Mouse (Mus musculus) kidney, embryonic 16.5 days (tissue): Measurements from ENCODE around the gene Cnbp. TPM values are rescaled to one million over a fixed set of nuclear protein-coding genes. Genes with fewer than 3 reads are reported as not detected.
A peak's percentile ranks its signal among the peaks of the same experiment; 100 is the strongest.

Experiments used
- ATAC-seq: fragments of 200-750 bp; cut with Nextera tagmentation; 2 replicates; pipeline ENCODE4 v1.8.0; 2017; ENCODE audit warnings: moderate TSS enrichment; ENCODE audit not compliant: low FRiP score, low TSS enrichment
- H3K27ac ChIP-seq: fragments of 300-500 bp; sonication (generic); 2 replicates; pipeline ENCODE4 v1.5.1; 2014; ENCODE audit warnings: low read length
- H3K27me3 ChIP-seq: fragments of 300-500 bp; sonication (generic); 2 replicates; pipeline ENCODE4 v1.6.1; 2014; ENCODE audit warnings: low read length, control low read depth, mixed read lengths; ENCODE audit not compliant: insufficient read depth
- H3K36me3 ChIP-seq: fragments of 300-500 bp; sonication (generic); 2 replicates; pipeline ENCODE4 v1.6.1; 2014; ENCODE audit warnings: low read length, control low read depth, mixed read lengths; ENCODE audit not compliant: insufficient read depth
- H3K4me1 ChIP-seq: fragments of 300-500 bp; sonication (generic); 2 replicates; pipeline ENCODE4 v1.6.1; 2014; ENCODE audit warnings: low read length, control low read depth, mixed read lengths; ENCODE audit not compliant: insufficient read depth
- H3K4me2 ChIP-seq: fragments of 300-500 bp; sonication (generic); replicated peaks from 2 replicates; pipeline ENCODE4 v1.6.1; 2014; ENCODE audit warnings: low read depth, low read length
- H3K4me3 ChIP-seq: fragments of 300-500 bp; sonication (generic); 2 replicates; pipeline ENCODE4 v1.5.1; 2014; ENCODE audit warnings: mild to moderate bottlenecking, low read length
- H3K9ac ChIP-seq: fragments of 300-500 bp; sonication (generic); replicated peaks from 2 replicates; pipeline ENCODE4 v1.6.1; 2014; ENCODE audit warnings: low read length
- H3K9me3 ChIP-seq: fragments of 300-500 bp; sonication (generic); 2 replicates; pipeline ENCODE4 v1.6.1; 2016; ENCODE audit warnings: low read length, control low read depth
- WGBS: fragments of 180-500 bp; shearing (Covaris S2); extraction: QIAGEN DNeasy Blood & Tissue Kit; methylation state at CpG from one replicate; pipeline ENCODE4 v1.1.7; 2014; 5-methylcytosine and 5-hydroxymethylcytosine counted together
- polyA plus RNA-seq: library from polyadenylated mRNA; unstranded; fragments of >200 nt; fragmentation: Nextera tagmentation; extraction: Ambion mirVana; gene quantifications from 2 replicates; pipeline ENCODE4 v1.2.1, GENCODE M21; 2015

Gene Cnbp
- polyA plus RNA-seq, 1 experiment from 2014 or later, result 1,064 TPM

GRCm38 (mm10) chr6:87876068-87876643, 25.2 kb upstream of the Cnbp start:
- H3K4me1 ChIP-seq, result no peaks in the 10 kb centered on the region
- no peak overlapping the region for H3K4me3 ChIP-seq
- ATAC-seq, result peak; percentile 42; the same call in 1 of the 2 replicates
- no peaks in the 10 kb centered on the region for H3K36me3 ChIP-seq
- H3K4me2 ChIP-seq, result no peak overlapping the region
- H3K9me3 ChIP-seq, result no peaks in the 10 kb centered on the region
- no peak overlapping the region for H3K9ac ChIP-seq
- H3K27ac ChIP-seq, result no peak overlapping the region
- no peaks in the 10 kb centered on the region for H3K27me3 ChIP-seq
- WGBS, result 65% methylated on average over 13 of the region's 13 CpGs

- Histone ChIP-seq H3K27ac (no peak overlapping the region), H3K4me2 (no peak overlapping the region), H3K4me1 (no peaks in the 10 kb centered on the region), H3K27me3 (no peaks in the 10 kb centered on the region), H3K4me3 (no peak overlapping the region), H3K9me3 (no peaks in the 10 kb centered on the region), H3K36me3 (no peaks in the 10 kb centered on the region), H3K9ac (no peak overlapping the region)
- WGBS, result 77% methylated on average over 7 of the region's 7 CpGs
- ATAC-seq, result no peak
These were observed 24.7 kb upstream of the Cnbp start for GRCm38 (mm10) chr6:87875562-87875961.

- Histone ChIP-seq H3K27ac (no peak overlapping the region), H3K4me3 (no peak overlapping the region), H3K4me1 (no peaks in the 10 kb centered on the region), H3K27me3 (no peaks in the 10 kb centered on the region), H3K36me3 (no peaks in the 10 kb centered on the region), H3K4me2 (no peak overlapping the region), H3K9me3 (no peaks in the 10 kb centered on the region), H3K9ac (no peak overlapping the region)
- 75% methylated on average over 1 of the region's 1 CpGs for WGBS
- ATAC-seq, result no peak
These were observed 24.2 kb upstream of the Cnbp start for GRCm38 (mm10) chr6:87875083-87875482.

- Histone ChIP-seq H3K4me2 (no peak overlapping the region), H3K27ac (no peak overlapping the region), H3K9me3 (no peaks in the 10 kb centered on the region), H3K4me1 (no peaks in the 10 kb centered on the region), H3K36me3 (no peaks in the 10 kb centered on the region), H3K9ac (no peak overlapping the region), H3K4me3 (no peak overlapping the region), H3K27me3 (no peaks in the 10 kb centered on the region)
- WGBS, result 80% methylated on average over 2 of the region's 2 CpGs
- ATAC-seq, result no peak
These were observed 23.1 kb upstream of the Cnbp start for GRCm38 (mm10) chr6:87873963-87874362.

- H3K36me3 ChIP-seq, result no peaks in the 10 kb centered on the region
- H3K4me1 ChIP-seq, result no peaks in the 10 kb centered on the region
- H3K27me3 ChIP-seq, result no peaks in the 10 kb centered on the region
- H3K9me3 ChIP-seq, result no peaks in the 10 kb centered on the region
- no peak overlapping the region for H3K9ac ChIP-seq
- 43% methylated on average over 1 of the region's 1 CpGs for WGBS
- H3K27ac ChIP-seq, result no peak overlapping the region
- H3K4me3 ChIP-seq, result no peak overlapping the region
- no peak for ATAC-seq
- no peak overlapping the region for H3K4me2 ChIP-seq
These were observed 22.2 kb upstream of the Cnbp start for GRCm38 (mm10) chr6:87873104-87873503.

DNA sequence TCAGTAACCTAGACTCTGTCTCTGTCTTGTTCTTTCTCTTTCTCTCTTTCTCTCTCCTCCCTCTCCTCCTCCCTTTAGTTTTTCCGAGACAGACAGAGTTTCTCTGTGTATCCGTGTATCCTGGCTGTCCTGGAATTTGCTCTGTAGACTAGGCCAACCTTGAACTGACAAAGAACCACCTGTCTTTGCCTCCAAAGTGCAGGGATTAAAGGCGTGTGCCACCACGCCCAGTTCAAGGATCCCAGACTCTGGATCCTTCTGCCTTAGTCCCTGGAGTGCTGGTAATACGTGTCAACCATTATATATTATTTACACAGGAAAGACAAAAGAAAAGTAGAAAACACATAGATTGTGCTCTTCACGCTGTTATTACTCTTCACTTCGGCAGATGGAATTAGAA, 20.3 kb upstream of the Cnbp start:
- H3K36me3 ChIP-seq, result no peaks in the 10 kb centered on the region
- H3K27me3 ChIP-seq, result no peaks in the 10 kb centered on the region
- H3K27ac ChIP-seq, result no peak overlapping the region
- H3K9me3 ChIP-seq, result no peaks in the 10 kb centered on the region
- no peak overlapping the region for H3K4me2 ChIP-seq
- WGBS, result 88% methylated on average over 7 of the region's 7 CpGs
- H3K4me3 ChIP-seq, result no peak overlapping the region
- ATAC-seq, result no peak
- no peak overlapping the region for H3K9ac ChIP-seq
- H3K4me1 ChIP-seq, result no peaks in the 10 kb centered on the region

DNA sequence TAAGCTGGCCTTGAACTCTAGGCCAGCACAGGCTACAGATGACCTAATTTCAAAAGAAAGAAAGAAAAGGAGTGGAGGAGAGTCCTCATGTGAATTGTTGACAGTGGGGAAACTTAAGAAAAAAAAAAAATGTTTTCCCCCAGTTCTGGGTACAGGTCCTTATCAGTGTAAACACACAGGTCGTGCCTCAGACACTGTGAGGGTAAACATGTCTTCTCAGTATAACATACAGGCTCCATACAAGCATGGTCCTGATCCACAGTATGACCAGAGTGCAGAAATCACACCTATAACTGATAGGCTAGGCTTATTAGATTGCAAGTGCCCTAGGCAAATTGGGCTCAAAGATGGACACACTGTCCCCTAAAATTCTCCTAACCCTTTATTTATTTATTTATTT, 19.5 kb upstream of the Cnbp start:
- H3K4me3 ChIP-seq, result no peak overlapping the region
- no peaks in the 10 kb centered on the region for H3K9me3 ChIP-seq
- no peaks in the 10 kb centered on the region for H3K36me3 ChIP-seq
- H3K9ac ChIP-seq, result no peak overlapping the region
- 73% methylated on average over 1 of the region's 1 CpGs for WGBS
- no peak overlapping the region for H3K4me2 ChIP-seq
- no peaks in the 10 kb centered on the region for H3K4me1 ChIP-seq
- no peaks in the 10 kb centered on the region for H3K27me3 ChIP-seq
- no peak overlapping the region for H3K27ac ChIP-seq
- ATAC-seq, result no peak

DNA sequence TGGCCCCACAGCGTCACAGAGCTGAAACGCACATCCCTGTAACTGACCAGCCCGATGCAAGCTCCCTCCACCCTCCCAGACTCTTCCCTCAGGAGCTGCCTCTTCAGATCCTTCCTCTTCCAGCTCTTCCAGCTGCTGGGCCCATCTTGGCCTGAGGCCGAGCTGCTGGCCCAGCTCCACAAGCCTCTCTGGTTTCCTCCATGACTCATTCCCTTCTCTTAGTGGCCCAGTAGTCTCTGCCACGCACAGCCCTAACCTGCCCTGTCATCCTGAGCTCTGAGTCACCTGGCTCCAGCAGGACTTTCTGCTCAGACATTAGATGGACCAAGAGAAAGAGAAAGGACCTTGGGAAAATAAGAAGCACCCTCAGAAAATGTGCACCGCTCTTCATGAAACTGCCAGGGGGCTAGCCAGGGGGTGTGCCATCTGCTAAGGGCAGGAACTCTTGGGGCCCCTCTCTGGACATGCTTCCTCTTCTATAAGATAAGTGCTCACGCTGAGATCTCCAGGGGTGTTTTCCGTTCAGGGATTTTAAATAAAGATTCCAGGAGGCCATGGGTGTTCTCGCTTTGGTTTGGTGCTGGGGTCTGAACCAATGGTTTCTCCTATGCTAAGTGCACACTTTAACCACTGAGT, 18.1 kb upstream of the Cnbp start:
- no peak for ATAC-seq
- WGBS, result 75% methylated on average over 9 of the region's 9 CpGs
- H3K36me3 ChIP-seq, result no peaks in the 10 kb centered on the region
- H3K4me2 ChIP-seq, result no peak overlapping the region
- no peak overlapping the region for H3K9ac ChIP-seq
- no peaks in the 10 kb centered on the region for H3K4me1 ChIP-seq
- H3K27me3 ChIP-seq, result no peaks in the 10 kb centered on the region
- H3K4me3 ChIP-seq, result no peak overlapping the region
- no peak overlapping the region for H3K27ac ChIP-seq
- H3K9me3 ChIP-seq, result no peaks in the 10 kb centered on the region

DNA sequence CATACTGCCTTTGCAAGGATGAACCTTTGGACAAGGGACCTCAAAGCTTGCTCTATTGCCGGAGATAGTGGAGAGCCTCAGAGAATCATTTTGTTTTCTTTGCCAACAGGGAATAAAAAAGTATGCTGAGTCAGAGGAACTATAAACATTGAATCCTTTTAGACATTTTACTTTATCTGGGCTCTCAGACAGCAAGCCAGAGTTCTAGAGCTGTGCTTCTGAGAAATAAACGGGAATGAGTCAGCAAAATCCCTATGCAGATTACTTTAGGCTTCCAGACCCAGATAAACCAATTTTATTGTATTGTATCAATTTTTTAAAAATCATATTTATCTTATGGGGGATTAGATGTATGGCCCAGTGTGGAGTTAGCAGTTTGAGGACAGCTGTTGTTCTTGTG, 16.4 kb upstream of the Cnbp start:
- Histone ChIP-seq H3K36me3 (no peaks in the 10 kb centered on the region), H3K4me2 (no peak overlapping the region), H3K9ac (no peak overlapping the region), H3K27me3 (no peaks in the 10 kb centered on the region), H3K4me1 (no peaks in the 10 kb centered on the region), H3K4me3 (no peak overlapping the region), H3K9me3 (no peaks in the 10 kb centered on the region), H3K27ac (no peak overlapping the region)
- ATAC-seq, result no peak
- WGBS, result 68% methylated on average over 2 of the region's 2 CpGs

DNA sequence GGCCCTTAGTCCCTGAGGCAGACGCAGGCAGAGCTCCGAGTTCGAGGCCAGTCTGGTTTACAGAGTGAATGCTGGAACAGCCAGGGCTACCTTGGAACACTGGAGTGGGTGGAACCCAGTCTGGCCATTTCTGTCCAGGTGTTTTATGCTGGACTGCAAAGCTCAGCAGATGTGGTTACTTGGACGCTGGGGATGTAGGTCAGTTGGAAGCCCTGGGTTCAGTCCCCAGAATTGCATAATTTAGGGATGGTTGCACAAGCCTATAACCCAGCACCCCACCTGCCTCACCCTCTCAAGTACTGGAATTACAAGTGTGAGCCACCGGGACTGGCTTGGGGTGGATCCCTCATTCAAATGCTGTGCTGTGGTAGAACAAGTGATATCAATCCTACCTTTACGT, 15.3 kb upstream of the Cnbp start:
- H3K4me2 ChIP-seq, result no peak overlapping the region
- no peak overlapping the region for H3K27ac ChIP-seq
- no peak for ATAC-seq
- H3K36me3 ChIP-seq, result no peaks in the 10 kb centered on the region
- no peaks in the 10 kb centered on the region for H3K4me1 ChIP-seq
- no peak overlapping the region for H3K9ac ChIP-seq
- H3K4me3 ChIP-seq, result no peak overlapping the region
- no peaks in the 10 kb centered on the region for H3K27me3 ChIP-seq
- H3K9me3 ChIP-seq, result no peaks in the 10 kb centered on the region
- 81% methylated on average over 6 of the region's 6 CpGs for WGBS
